Mouse (Mus musculus): ENCODE data around the gene Slc25a20. TPM values are rescaled to one million over a fixed set of nuclear protein-coding genes. Genes with fewer than 3 reads are reported as not detected.
A peak's percentile ranks its signal among the peaks of the same experiment; 100 is the strongest.

Slc25a20 gene
- total RNA-seq, 2 experiments from 2014 or later: 18.2 to 18.4 TPM

DNA sequence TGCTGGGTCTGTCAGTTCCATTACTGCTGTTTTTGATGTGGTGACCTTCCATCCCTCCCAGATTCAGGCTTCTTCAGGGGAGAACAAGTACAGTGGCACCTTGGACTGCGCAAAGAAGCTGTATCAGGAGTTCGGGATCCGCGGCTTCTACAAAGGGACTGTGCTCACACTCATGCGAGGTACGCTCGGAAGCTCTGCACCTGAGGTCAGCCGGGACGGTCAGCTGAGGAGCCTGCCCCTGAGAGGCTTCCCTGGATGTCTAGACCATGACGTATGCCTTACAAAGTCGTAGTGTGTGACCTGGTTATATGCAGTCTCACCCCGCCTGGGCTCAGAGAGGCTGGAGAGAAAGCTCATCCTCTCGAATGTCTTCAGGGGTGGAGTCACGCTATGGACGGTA lies 18.1 kb downstream of the Slc25a20 start:
- no peak for DNase-seq (ENCODE audit: extremely low spot score in 1 of 2, low spot score in 1 of 2)

DNA sequence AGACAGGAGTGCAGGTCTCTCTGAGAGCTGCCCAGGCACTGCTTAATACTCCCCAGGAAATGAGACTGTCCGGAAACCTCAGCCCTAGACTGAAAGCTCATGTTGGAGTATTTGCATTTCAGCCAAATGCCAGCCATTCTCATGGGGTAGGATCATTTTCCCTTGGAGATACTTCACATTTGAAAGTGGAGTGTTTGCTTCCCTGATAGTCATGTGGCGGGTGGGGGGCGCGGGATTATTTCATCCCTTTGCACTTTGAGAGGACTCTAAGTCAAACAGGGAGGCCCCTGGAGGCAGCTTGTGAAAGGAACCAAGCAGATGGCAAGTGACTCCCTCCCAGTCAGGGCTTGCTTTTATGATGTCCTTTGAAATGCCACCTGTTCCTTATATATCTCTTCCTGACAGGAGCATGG lies 24.6 kb downstream of the Slc25a20 start:
- no peak for DNase-seq (ENCODE audit: extremely low spot score in 1 of 2, low spot score in 1 of 2)

DNA sequence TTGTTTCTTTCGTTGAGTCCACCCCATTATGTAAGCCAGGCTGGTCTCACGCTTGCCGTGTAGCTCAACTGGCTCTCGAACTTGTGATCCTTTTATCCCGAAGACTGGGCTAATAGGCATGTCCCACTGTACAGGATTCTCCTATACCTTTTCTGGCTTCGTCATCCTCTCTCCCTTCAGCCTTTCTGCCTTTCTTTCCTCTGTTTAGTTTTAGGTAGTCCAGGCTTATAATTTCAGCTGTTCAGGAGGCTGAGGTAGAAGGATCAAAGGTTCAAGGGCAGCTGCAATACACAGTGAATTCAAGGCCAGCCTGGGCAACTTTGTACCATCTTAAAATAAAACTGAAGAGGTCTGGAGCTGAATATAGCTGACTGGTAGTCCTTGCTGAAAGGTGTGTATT lies 25.3 kb downstream of the Slc25a20 start:
- no peak for DNase-seq (ENCODE audit: extremely low spot score in 1 of 2, low spot score in 1 of 2)

DNA sequence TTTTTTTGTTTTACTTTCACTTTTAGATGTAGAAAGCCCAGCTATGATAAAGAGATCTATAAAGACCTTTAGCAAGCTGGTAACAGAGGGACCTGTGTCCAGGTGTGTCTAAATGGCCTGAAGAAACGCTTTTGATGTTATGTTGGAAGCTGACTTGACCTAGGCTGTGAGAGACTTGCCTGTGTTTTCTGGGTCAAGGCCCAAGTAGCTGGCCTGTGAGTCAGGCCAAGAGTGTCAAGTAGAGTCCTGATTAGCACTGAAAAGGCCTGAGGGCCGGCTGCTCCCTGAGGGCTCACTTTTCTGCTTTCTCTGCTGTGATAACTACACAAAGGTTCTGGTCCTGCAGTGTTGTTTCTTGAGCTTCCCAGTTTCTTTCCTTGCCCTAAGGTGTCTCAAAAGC lies 25.8 kb downstream of the Slc25a20 start:
- no peak for DNase-seq (ENCODE audit: extremely low spot score in 1 of 2, low spot score in 1 of 2)

DNA sequence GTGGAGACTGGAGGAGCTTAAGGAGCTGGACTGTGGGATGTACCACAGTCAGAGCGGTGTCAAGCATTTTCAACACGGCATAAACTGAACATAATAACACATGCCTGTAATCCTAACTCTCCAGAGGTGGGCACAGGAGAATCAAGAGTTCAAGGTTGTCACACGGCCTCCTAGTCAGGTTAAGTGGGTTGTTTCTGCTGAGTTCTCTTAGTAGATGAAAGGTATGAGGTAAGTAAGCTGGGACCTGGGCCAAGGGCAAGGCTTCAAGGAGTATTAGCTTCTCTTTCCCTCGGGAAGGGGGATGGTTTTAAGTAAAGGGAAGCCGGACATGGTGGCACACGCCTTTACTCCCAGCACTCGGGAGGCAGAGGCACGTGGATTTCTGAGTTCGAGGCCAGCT lies 26.6 kb downstream of the Slc25a20 start:
- DNase-seq (ENCODE audit: extremely low spot score in 1 of 2, low spot score in 1 of 2): no peak

DNA sequence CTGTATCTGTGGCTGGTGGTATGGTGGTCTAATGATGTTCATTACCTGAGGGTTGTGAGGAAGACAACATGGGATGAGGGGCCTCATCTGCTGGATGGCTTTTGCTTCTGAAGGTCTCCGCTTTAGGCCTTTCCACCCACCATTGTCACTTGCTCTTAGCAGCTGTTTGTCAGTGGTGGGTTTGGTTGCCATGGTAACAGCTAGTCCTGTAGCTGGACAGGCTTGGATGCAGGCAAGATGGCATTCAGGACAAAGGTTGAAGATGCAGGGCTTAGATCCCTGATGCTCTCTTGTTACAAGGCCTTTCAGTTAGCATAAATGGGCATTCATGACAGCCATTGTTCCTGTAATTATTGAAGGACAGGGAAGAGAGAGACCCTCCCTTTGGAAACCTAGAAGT lies 27.2 kb downstream of the Slc25a20 start, which contains the start of gene Prkar2a:
Gene Prkar2a (plus strand): TSS at position 209 of the 400 bp plus-strand sequence.
- DNase-seq (ENCODE audit: extremely low spot score in 1 of 2, low spot score in 1 of 2): no peak

DNA sequence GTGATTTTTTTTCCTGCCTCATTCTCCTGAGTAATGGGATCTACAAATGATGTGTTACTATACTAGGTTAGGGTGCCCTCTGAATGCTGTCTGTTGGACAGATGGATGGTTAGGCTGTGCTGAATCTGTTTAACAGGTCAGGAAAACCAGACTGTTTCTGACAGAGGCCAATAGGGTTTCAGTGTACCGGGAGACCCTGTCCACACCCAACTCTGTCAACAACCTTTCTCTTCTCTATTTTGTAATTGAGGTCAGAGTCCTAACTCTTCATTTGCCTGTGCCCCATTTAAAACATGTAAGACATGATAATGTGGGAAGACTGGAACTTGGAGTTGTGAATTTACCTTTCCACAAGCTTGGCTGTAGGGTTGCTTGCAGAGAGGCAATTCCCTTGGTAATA lies 28.1 kb downstream of the Slc25a20 start:
- no peak for DNase-seq (ENCODE audit: extremely low spot score in 1 of 2, low spot score in 1 of 2)

DNA sequence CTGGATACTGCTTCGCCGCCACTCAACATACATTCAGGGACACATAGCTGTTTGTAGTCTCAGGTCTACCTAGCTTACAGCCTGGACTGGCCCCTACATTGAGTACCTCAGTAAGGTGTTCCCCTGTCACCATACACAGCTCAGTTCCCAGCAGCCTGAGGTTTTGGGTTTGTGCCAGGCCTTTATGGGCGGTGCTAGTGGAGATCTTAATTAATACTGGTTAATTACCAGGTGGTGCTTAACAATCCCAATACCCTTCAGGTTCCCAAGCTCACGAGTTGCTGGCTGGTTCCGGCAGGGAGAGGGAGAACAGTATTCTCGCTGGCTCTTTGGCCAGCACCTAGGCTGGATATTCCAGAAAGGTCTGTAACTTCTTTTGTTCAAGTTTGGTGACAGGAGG lies 29.0 kb downstream of the Slc25a20 start:
- DNase-seq (ENCODE audit: extremely low spot score in 1 of 2, low spot score in 1 of 2): no peak

DNA sequence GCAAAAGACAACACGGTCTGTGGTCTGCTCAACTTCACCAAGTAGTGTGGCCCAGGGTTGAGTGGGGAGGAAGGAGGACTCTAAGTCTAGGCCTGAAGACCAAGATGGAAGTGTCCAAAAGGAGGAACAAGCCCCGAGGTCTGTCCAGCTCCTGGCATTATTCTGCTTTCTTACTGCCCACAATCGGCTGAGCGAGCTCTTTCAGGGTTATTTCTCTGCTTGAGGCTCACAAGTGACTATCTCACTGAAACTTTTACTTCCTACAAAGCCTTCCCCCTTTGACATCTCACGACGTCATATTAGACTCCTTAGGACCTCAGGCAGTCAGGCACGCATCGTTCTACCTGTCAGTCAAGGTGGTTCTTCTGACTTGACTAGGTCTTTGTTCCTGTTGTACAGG lies 29.5 kb downstream of the Slc25a20 start:
- no peak for DNase-seq (ENCODE audit: extremely low spot score in 1 of 2, low spot score in 1 of 2)

DNA sequence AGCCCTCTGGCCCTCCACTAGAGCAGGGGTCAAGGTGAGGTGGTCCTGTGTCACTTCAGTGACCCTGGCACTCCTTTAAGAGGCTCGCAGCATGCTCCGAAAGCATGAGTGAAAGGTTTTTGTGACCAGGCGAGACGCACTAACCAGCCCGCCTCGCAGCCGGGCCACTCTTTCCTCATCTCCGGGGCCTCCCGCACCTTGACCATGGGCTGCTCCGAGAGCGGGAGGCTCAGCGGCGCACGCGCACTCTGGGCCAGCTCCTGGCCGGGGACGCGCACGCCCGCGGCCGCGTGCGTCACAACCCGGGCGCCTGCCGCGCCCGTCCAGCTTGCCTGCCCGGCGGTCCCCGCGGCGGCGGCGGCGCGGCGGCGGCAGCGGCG lies 29.9 kb downstream of the Slc25a20 start:
- DNase-seq (ENCODE audit: extremely low spot score in 1 of 2, low spot score in 1 of 2): peak; percentile 71 to 79

DNA sequence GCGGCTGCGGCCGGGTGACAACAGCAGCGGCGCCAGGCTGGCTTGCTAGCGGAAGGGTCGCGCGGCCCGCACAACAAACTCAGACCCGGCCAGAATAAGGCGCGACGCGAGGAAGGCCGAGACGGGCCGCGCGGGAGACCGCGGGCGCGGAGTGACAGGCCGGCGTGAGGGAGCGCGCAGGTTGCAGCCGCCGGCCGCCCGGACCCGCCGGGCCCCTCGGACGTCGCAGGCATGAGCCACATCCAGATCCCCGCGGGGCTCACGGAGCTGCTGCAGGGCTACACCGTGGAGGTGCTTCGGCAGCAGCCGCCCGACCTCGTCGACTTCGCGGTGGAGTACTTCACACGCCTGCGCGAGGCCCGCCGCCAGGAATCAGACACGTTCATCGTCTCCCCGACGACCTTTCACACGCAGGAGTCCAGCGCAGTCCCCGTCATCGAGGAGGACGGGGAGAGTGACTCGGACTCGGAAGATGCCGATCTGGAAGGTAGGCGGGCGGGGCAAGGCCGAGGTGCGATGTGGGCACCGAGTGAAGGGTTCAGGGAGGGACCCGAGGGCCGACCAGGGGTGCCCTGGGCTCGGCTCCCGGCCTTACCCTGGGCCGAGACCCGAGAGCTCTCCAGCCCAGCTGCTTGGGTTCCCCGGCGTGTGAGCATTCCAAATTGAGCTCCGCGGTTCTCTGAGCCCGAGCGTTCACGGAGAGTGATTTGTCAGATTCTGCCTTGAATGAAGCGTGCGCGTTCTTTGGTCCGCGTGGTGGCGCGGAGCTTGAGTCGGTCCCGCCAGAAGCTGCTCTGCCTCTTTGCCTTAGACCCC lies 30.5 kb downstream of the Slc25a20 start:
- peak; percentile 54 to 59 for DNase-seq (ENCODE audit: extremely low spot score in 1 of 2, low spot score in 1 of 2)

DNA sequence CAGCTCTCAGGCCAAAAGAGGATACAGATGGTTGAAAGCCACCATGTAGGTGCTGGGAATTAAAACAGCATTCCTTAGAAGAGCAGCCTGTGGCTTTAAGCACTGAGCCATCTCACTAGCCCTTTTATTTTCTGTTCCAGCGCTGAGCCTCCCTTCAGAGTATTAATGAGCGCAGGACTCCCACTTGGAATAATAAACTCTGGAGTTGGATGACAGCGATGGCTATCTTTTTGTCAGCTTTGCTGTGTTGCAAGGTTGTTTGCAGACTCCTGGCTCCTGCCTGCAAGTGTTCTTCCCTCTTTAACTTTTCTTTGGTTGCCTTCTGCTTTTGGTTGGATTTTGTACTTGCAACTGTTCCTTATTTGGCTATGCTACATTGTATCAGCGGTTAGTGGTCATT lies 32.1 kb downstream of the Slc25a20 start:
- no peak for DNase-seq (ENCODE audit: extremely low spot score in 1 of 2, low spot score in 1 of 2)

DNA sequence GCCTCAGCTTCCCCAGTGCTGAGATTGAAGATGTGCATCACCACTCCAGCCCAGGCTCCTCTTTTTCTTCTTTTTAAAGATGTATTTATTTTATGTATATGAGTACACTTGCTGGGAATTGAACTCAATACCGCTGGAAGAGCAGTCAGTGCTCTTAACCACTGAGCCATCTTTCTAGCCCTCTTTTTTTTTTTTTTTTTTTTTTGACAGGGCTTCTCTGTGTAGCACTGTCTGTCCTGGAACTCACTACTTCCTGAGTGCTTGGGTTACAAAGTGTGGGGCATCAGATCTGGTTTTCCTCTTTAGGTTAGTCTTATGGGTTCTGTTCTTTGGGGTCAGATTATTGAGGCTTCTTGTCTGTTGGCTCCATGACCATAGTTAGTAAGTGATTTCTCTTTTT lies 32.6 kb downstream of the Slc25a20 start:
- DNase-seq (ENCODE audit: extremely low spot score in 1 of 2, low spot score in 1 of 2): no peak

DNA sequence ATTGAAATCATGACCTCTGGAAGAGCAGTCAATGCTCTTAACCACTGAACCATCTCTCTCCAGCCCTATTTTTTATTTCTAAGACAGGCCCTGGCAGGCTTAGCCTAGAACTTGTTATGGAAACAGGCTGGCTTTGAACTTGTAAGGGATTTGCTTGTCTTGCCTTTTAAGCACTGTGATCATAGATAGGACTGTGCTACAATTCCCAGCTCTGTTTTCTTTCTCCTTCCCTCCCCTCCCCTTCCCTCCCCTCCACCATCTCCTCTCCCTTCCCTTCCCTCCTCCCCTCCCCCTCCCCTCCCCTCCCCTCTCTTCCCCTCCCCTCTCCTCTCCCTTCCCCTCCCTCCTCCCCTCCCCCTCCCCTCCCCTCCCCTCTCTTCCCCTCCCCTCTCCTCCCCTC lies 40.6 kb downstream of the Slc25a20 start:
- DNase-seq (ENCODE audit: extremely low spot score in 1 of 2, low spot score in 1 of 2): no peak

DNA sequence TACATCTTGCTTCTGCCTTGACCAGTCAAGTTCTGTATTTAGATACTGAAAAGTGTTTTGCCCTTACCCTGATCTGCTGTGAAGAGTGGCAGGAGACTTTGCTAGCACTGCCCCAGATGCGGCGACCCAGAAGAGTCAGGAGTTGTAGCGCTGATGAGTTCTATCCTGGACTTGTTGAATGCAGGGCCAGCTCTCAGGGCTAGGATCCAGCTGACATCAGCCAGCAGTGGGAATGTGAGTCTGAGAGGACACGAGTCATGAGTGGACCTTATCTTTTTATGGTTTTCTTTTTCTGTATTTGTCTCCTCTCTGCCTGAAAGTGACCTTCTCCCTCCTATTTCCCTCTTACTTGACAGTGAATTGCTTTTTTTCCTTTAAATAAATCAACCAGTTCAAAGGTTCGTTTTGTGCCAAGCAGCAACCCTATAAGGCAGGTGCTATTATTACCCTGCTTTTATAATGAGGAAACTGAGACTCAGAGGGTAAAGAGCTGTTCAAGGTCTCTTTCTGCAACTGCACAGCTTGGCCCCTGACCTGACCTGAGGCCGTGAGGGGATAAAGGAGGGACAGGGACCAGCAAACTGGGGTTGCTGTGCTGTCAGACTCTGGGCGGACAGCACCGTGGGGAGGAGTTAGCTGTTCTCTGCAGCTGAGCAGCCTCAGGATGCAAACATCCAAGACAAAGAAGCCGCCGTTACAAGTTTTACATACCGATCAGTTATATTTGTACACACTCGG lies 41.7 kb downstream of the Slc25a20 start:
- DNase-seq (ENCODE audit: extremely low spot score in 1 of 2, low spot score in 1 of 2): no peak

DNA sequence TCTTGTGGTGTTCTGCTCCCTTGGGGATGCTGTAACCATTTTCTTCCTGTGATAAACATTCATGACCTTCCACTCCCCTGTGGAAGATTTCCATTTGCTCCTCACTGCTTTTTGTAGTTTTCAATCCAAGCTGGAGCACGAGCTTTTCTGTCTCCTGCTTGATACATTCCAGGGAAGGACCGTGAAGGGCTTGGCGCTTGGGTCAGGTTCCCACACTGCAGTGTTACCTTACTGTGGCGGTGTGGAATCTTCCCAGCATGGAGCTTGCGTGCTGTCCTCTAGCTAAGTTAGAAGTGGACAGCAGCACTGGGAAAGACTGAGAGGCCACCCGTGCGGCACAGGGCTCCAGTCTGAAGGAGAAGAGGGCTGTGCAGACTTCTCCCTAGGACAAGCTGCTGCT lies 42.7 kb downstream of the Slc25a20 start:
- no peak for DNase-seq (ENCODE audit: extremely low spot score in 1 of 2, low spot score in 1 of 2)

DNA sequence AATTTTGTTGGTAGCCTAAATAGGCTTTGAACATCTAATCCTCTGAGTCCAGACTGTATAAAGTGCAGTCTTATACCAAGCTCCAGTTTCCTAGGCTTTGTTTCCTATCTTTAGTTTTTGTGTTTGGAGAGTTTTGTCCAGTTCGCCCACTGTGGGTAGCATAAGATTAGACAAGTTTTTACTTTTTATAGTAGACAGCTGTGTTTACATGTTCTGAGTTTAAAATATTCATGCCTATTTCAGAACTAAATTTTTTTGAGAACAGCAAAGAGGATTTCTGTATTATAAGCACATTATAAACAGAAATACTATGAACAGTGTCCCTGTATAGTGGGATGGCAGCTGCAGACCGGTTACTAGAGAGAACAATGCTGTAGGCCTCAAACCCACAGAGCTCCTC lies 45.3 kb downstream of the Slc25a20 start:
- DNase-seq (ENCODE audit: extremely low spot score in 1 of 2, low spot score in 1 of 2): no peak

DNA sequence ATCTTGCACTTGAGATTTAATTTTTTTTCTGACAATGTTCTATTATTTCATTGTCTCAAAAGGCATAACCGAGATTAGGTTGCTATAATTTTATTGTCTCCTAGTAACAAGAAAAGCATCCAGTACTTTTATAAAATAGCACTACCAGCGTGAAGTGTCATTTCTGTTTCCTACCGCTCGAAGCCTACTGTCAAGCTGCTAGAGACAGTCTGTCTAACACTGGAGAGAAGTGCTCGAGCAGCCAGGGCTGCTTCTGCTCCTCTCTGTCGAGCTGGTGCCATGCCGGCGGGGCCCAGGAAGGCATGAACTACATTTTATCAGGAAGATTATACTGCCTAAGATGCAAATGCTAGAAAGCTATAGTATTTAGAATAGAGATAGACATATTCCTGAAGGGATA lies 46.9 kb downstream of the Slc25a20 start:
- no peak for DNase-seq (ENCODE audit: extremely low spot score in 1 of 2, low spot score in 1 of 2)

DNA sequence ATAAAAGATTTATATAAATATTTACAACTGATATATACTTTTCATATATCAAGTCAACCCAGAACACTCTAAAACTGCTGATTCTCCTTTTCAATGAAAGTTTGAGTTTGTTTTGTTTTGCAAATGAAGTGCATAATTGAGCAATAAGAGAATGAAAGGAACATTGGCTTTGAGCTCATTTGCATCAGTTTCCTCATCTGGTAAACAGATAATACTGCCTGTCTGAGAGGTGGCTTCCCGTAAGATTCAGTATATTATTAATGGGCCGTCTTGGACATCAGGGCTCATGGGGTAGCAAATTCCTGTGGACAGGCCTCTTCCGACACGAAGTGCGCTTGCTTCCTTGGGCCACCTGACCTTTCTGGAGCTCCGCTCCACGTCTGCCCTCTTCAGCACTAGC lies 48.9 kb downstream of the Slc25a20 start:
- no peak for DNase-seq (ENCODE audit: extremely low spot score in 1 of 2, low spot score in 1 of 2)

DNA sequence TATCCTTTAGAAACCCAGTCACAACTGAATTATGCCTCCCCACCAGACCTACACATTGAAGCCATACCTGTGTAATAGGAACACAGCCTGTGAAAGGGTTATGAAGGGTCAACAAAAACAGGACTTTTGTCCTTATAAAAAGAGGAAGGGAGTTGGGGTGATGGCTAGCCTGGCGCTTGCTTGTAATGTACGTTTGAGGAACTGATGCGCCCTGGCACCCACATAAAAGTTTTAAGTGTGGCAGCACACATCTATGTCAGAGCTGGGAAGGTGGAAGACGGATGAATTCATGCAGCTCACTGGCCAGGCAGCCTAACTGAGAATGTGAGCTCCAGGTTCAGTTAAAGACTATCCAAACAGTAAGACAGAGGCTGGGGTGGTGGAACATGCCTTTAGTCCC lies 54.3 kb downstream of the Slc25a20 start:
- DNase-seq (ENCODE audit: extremely low spot score in 1 of 2, low spot score in 1 of 2): no peak

DNA sequence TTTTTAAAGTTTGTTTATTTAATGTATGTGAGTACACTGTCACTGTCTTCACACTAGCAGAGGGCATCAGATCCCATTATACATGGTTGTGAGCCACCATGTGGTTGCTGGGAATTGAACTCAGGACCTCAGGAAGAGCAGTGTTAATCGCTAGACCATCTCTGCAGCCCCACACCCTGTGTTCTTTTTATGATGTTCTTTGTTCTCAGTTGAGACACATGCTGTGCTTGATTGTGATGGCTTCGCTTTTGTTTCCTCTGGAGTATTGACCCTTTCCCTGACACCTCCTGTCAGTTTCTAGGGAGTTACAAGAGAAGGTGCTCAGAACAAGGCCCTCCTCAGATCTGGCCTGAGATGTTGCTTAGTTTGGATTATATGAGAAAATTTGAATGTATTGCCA lies 61.9 kb downstream of the Slc25a20 start:
- DNase-seq (ENCODE audit: extremely low spot score in 1 of 2, low spot score in 1 of 2): no peak

DNA sequence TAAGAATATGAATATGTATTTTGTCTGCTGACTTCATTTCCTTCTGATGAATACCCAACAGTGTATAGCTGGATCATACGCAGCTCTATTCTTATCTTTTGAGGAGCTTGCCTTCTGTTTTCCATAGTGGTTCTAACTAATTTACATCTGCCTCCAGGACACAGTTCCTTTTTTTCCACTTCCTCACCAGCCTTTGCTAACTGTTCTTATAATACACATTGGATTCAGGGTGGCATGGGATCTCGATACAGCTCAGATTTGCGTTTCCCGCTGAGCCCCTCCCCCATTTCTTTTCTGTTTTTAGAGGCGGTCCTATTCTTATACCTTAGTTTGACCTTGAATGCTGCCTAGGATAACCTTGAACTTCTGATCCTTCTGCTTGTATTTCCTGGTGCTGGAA lies 64.2 kb downstream of the Slc25a20 start:
- DNase-seq (ENCODE audit: extremely low spot score in 1 of 2, low spot score in 1 of 2): no peak
